Mouse (Mus musculus): ENCODE data around the gene Siglecf.

- no peak for TF ChIP-seq CTCF (IDR thresholded peaks at IDR 0.05; ENCODE audit: low read depth, low read length)
- TF ChIP-seq POLR2A (IDR thresholded peaks at IDR 0.05; ENCODE audit: insufficient read depth, low read length) = no peak
- TF ChIP-seq EP300 (IDR thresholded peaks at IDR 0.05; ENCODE audit: insufficient read depth, low read depth, low read length) = no peak
Observed at GRCm38 (mm10) chr7:43340771-43341170, 10.4 kb upstream of the Siglecf start.

All from ES-Bruce4 (cell line).